17 mouse cellular contexts compared by ENCODE assay signal in the genomic region with DNA sequence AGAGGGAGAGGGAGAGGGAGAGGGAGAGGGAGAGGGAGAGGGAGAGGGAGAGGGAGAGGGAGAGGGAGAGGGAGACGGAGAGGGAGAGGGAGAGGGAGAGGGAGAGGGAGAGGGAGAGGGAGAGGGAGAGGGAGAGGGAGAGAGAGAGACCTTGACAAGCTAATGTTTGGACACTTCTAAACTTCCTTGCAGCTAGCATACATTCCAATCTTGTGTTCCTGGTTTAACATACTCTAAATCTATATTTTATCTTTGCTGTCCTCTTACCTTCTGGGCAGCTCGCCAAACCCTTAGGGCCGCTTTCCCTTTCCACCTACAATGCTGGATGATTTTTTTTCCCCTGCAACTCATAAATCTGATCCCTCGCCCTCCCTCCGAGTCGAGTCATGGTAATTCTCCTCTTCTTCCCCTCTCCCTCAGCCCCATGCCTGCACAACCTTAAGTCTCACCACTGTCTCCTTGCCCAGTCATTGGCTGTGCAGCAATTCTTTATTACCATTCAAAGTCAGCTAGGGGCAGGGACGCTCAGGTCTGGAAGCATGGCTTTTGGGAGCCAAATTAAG.
DNase-seq lines count a peak whose midpoint lies in the region; ATAC-seq lines count a peak whose summit lies in the region.
"Had no signal": no experiment of that assay in that cellular context is flagged by ENCODE, and none has a peak within 500 bp of the region (broad histone marks: within the 10 kb centered on the region; RNA-seq: fewer than 3 reads in every experiment).

No protein-coding gene starts in this region.

- H3K27me3 ChIP-seq in intestine, embryonic 15.5 days (replicated peaks), result no peaks in the 10 kb centered on the region
- H3K27me3 ChIP-seq: CH12.LX; forebrain, embryonic 12.5 days; hindbrain, embryonic 13.5 days; midbrain, embryonic 12.5 days had no signal

- no peaks in the 10 kb centered on the region for H3K36me3 ChIP-seq in intestine, embryonic 15.5 days
- H3K36me3 ChIP-seq: forebrain, embryonic 12.5 days; hindbrain, embryonic 13.5 days; midbrain, embryonic 12.5 days had no signal

- no peak overlapping the region for H3K4me2 ChIP-seq in intestine, embryonic 15.5 days (replicated peaks)
- H3K4me2 ChIP-seq: forebrain, embryonic 12.5 days; hindbrain, embryonic 13.5 days; midbrain, embryonic 12.5 days had no signal

- H3K9ac ChIP-seq in intestine, embryonic 15.5 days, result no peak overlapping the region
- H3K9ac ChIP-seq: forebrain, embryonic 12.5 days; hindbrain, embryonic 13.5 days; midbrain, embryonic 12.5 days had no signal

- H3K9me3 ChIP-seq in intestine, embryonic 15.5 days, result no peaks in the 10 kb centered on the region
- H3K9me3 ChIP-seq: forebrain, embryonic 12.5 days; hindbrain, embryonic 13.5 days; midbrain, embryonic 12.5 days had no signal

- H3K4me3 ChIP-seq in intestine, embryonic 15.5 days (replicated peaks), result no peak overlapping the region
- H3K4me3 ChIP-seq: forebrain, embryonic 12.5 days; hindbrain, embryonic 13.5 days; midbrain, embryonic 12.5 days had no signal

- no peaks in the 10 kb centered on the region for H3K4me1 ChIP-seq in intestine, embryonic 15.5 days (replicated peaks)
- H3K4me1 ChIP-seq: forebrain, embryonic 12.5 days; hindbrain, embryonic 13.5 days; midbrain, embryonic 12.5 days had no signal

- no peak overlapping the region for H3K27ac ChIP-seq in intestine, embryonic 15.5 days
- H3K27ac ChIP-seq: forebrain, embryonic 12.5 days; hindbrain, embryonic 13.5 days; midbrain, embryonic 12.5 days had no signal

- ATAC-seq in intestine, embryonic 15.5 days, result peak; percentile 62
- ATAC-seq in activated CD4-positive, CD25-positive, alpha-beta regulatory T cell, adult 4 months, result no peak
- ATAC-seq: Patski had no signal

- 36% methylated on average over 6 of the region's 7 CpGs for WGBS in intestine, embryonic 15.5 days

- peak; percentile 5 for DNase-seq in kidney, postnatal 10 days
- DNase-seq in kidney, postnatal 14 days, result no peak
- DNase-seq in testis, postnatal 10 days (ENCODE audit: low spot score), result peak; percentile 36
- DNase-seq in testis, postnatal 14 days (ENCODE audit: low spot score), result no peak
- no peak for DNase-seq in heart, adult 18-20 months
- DNase-seq: cerebellum, adult 18-20 months; heart, adult 11 months; kidney, adult 8-10 months; layer of hippocampus, postnatal 36 days; lung, postnatal 14 days had no signal

Comparison
In these comparisons a context has a peak if more than half of its experiments do, and no peak if none do; other contexts are left out.
1. DNase-seq: peak in kidney, postnatal 10 days (single experiment) and testis, postnatal 10 days (single experiment); none in kidney, postnatal 14 days (single experiment), testis, postnatal 14 days (single experiment) and heart, adult 18-20 months (0 of 2).